ENCODE assay signal across 26 mouse cellular contexts in the genomic region with DNA sequence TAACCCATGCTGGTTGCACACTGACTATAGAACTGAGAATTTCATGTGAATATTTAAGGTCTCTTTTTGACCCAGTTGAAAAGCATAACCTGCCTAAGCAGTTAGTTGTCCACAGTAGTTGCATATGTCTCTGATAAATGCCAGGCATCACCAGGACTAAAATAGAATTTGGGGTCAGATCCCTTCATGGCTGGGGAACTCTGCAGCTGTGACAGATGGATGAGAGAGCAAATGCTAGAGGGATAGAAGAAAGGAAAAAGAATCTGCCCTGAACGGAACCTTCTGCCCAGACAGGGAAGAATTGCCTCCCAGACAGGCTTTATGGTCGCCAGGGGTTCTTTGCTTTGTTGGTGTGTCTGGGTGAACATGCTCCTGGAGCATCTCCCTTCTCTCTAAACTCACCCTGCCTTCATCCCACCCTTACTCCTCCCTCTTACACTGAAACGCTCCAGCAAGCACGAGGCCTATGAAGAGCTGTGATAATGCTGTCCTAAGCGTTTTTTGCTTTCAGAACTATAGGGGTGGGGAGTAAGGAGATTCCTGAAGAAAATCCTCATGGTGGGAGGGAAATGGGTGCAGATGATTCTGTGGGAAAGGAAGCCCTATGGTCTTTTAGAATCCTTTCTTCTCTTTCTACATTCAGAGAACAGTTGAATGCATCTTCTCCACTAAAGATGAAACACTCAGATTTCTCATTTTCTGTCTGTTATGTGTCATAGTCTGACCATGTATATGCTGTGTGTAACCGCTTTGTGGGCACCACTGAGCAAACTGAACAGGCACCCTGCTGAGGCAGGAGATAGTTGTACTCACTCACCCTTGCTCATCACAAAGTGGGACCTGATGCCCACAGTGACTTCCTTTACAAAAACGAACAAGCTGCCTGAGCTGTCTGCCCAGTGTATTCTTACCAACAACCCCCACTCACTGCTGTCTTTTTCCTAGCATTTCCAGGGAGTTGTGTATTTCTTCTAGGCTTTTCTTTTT.
DNase-seq lines count a peak whose midpoint lies in the region; ATAC-seq and TF ChIP-seq lines count a peak whose summit lies in the region.
"Had no signal": no experiment of that assay in that cellular context is flagged by ENCODE, and none has a peak within 500 bp of the region (broad histone marks: within the 10 kb centered on the region; RNA-seq: fewer than 3 reads in every experiment).

No protein-coding gene starts in this region.

- H3K9me3 ChIP-seq in intestine, embryonic 14.5 days (ENCODE audit: control insufficient read depth, low read length): no peaks in the 10 kb centered on the region; the same call in 1 of the 2 replicates
- H3K9me3 ChIP-seq in intestine, postnatal 0 days (ENCODE audit: control insufficient read depth): no peaks in the 10 kb centered on the region
- H3K9me3 ChIP-seq in limb, embryonic 14.5 days (ENCODE audit: control insufficient read depth, low read length): peaks cover 3% of the 10 kb centered on the region; the same call in 1 of the 2 replicates
- no peaks in the 10 kb centered on the region for H3K9me3 ChIP-seq in limb, embryonic 10.5 days (replicated peaks)
- no peaks in the 10 kb centered on the region for H3K9me3 ChIP-seq in ES-E14 (ENCODE audit: control insufficient read depth, insufficient read depth, low read depth, low read length)
- H3K9me3 ChIP-seq: embryonic facial prominence, embryonic 10.5 days; embryonic facial prominence, embryonic 15.5 days; hindbrain, embryonic 10.5 days had no signal

- no peaks in the 10 kb centered on the region for H3K27me3 ChIP-seq in intestine, embryonic 14.5 days (replicated peaks; ENCODE audit: control insufficient read depth, insufficient read depth, low read length)
- H3K27me3 ChIP-seq in intestine, postnatal 0 days (replicated peaks; ENCODE audit: control insufficient read depth, insufficient read depth, low read length): no peaks in the 10 kb centered on the region
- no peaks in the 10 kb centered on the region for H3K27me3 ChIP-seq in limb, embryonic 14.5 days (ENCODE audit: control insufficient read depth, insufficient read depth, low read length)
- H3K27me3 ChIP-seq in limb, embryonic 10.5 days (ENCODE audit: low read depth, poor library complexity, severe bottlenecking): no peaks in the 10 kb centered on the region
- H3K27me3 ChIP-seq: embryonic facial prominence, embryonic 15.5 days; forebrain, embryonic 12.5 days; heart, embryonic 13.5 days had no signal

- no peak for ATAC-seq in intestine, embryonic 14.5 days (replicated peaks; ENCODE audit: low FRiP score, low TSS enrichment, low read depth)
- no peak for ATAC-seq in intestine, postnatal 0 days
- peak; percentile 37; the same call in 1 of the 2 replicates for ATAC-seq in limb, embryonic 14.5 days (ENCODE audit: low FRiP score, low read depth)
- ATAC-seq: forebrain, postnatal 0 days had no signal

- DNase-seq in cerebellum, adult 11-12 months: peak; percentile 21
- DNase-seq in cerebellum, postnatal 14 days: no peak
- DNase-seq in intestine, embryonic 14.5 days (ENCODE audit: low spot score): no peak
- no peak for DNase-seq in limb, embryonic 14.5 days (ENCODE audit: low spot score)
- DNase-seq in limb, embryonic 10.5 days (ENCODE audit: low spot score): no peak
- DNase-seq in ES-E14 (ENCODE audit: low read depth, low spot score): no peak
- DNase-seq in right cerebral cortex, postnatal 25 days: no peak
- DNase-seq: adrenal gland, postnatal 36 days; forebrain, postnatal 0 days; heart, postnatal 10 days; kidney, adult 18-20 months; layer of hippocampus, postnatal 36 days; left cerebral cortex, postnatal 4 days; liver; lung, adult 2 months; lung, postnatal 10 days; spleen, adult 18-20 months; thymus, postnatal 14 days had no signal

- H3K9ac ChIP-seq in intestine, embryonic 14.5 days (ENCODE audit: low read length): no peak overlapping the region
- H3K9ac ChIP-seq in intestine, postnatal 0 days (ENCODE audit: low read depth, low read length): no peak overlapping the region
- no peak overlapping the region for H3K9ac ChIP-seq in limb, embryonic 14.5 days (ENCODE audit: low read depth, low read length, severe bottlenecking)
- H3K9ac ChIP-seq in ES-E14 (ENCODE audit: insufficient read depth, low read depth, low read length, poor library complexity, severe bottlenecking): no peak overlapping the region
- H3K9ac ChIP-seq: embryonic facial prominence, embryonic 15.5 days; forebrain, embryonic 12.5 days; forebrain, postnatal 0 days; heart, embryonic 13.5 days; liver, embryonic 14.5 days had no signal

- no peak overlapping the region for H3K4me2 ChIP-seq in intestine, embryonic 14.5 days (ENCODE audit: low read length)
- H3K4me2 ChIP-seq in intestine, postnatal 0 days (replicated peaks; ENCODE audit: low read depth): no peak overlapping the region
- H3K4me2 ChIP-seq in limb, embryonic 14.5 days (replicated peaks; ENCODE audit: low read depth, low read length, severe bottlenecking): no peak overlapping the region
- H3K4me2 ChIP-seq: embryonic facial prominence, embryonic 15.5 days; forebrain, embryonic 12.5 days; heart, embryonic 13.5 days; midbrain, embryonic 11.5 days had no signal

- peaks cover 10% of the 10 kb centered on the region for H3K4me1 ChIP-seq in intestine, embryonic 14.5 days (replicated peaks; ENCODE audit: control insufficient read depth, insufficient read depth, low read length)
- no peaks in the 10 kb centered on the region for H3K4me1 ChIP-seq in intestine, postnatal 0 days (replicated peaks; ENCODE audit: control insufficient read depth, insufficient read depth, low read length)
- H3K4me1 ChIP-seq in limb, embryonic 14.5 days (ENCODE audit: control insufficient read depth, insufficient read depth, low read length): no peaks in the 10 kb centered on the region
- no peaks in the 10 kb centered on the region for H3K4me1 ChIP-seq in limb, embryonic 10.5 days
- no peaks in the 10 kb centered on the region for H3K4me1 ChIP-seq in ES-E14 (ENCODE audit: control insufficient read depth in 2 of 2, insufficient read depth in 2 of 2, low read length in 2 of 2, poor library complexity in 1 of 2)
- H3K4me1 ChIP-seq: embryonic facial prominence, embryonic 10.5 days; embryonic facial prominence, embryonic 15.5 days; forebrain, embryonic 12.5 days; hindbrain, embryonic 10.5 days had no signal

- no peak for TF ChIP-seq POLR2A in limb, embryonic 14.5 days (IDR thresholded peaks at IDR 0.05; ENCODE audit: borderline replicate concordance, extremely low read depth, insufficient read depth, insufficient read length)

- in situ Hi-C loops in ES-E14 (cut with MboI; ENCODE audit: low sequenced_read_pairs in 2 of 2, unreplicated experiment in 2 of 2): no loop called here

- H3K36me3 ChIP-seq in intestine, embryonic 14.5 days (ENCODE audit: control insufficient read depth, insufficient read depth, low read length): no peaks in the 10 kb centered on the region
- H3K36me3 ChIP-seq in intestine, postnatal 0 days (ENCODE audit: control insufficient read depth, insufficient read depth): no peaks in the 10 kb centered on the region
- no peaks in the 10 kb centered on the region for H3K36me3 ChIP-seq in limb, embryonic 14.5 days (ENCODE audit: control insufficient read depth, insufficient read depth, low read length)
- no peaks in the 10 kb centered on the region for H3K36me3 ChIP-seq in limb, embryonic 10.5 days
- H3K36me3 ChIP-seq in ES-E14 (ENCODE audit: control insufficient read depth, insufficient read depth, low read length, poor library complexity, severe bottlenecking): no peaks in the 10 kb centered on the region
- H3K36me3 ChIP-seq: embryonic facial prominence, embryonic 10.5 days; embryonic facial prominence, embryonic 15.5 days; forebrain, embryonic 12.5 days; heart, embryonic 13.5 days; hindbrain, embryonic 10.5 days had no signal

- WGBS in intestine, embryonic 14.5 days: 41% methylated on average over 7 of the region's 7 CpGs
- WGBS in intestine, postnatal 0 days: 57% methylated on average over 7 of the region's 7 CpGs
- 65% methylated on average over 7 of the region's 7 CpGs for WGBS in limb, embryonic 14.5 days
- 73% methylated on average over 7 of the region's 7 CpGs for WGBS in limb, embryonic 10.5 days

- H3K27ac ChIP-seq in intestine, embryonic 14.5 days (ENCODE audit: low read depth): peak overlapping the region; percentile 38
- no peak overlapping the region for H3K27ac ChIP-seq in intestine, postnatal 0 days (ENCODE audit: low read depth, low read length)
- H3K27ac ChIP-seq in limb, embryonic 14.5 days (replicated peaks; ENCODE audit: low read depth, low read length): no peak overlapping the region
- H3K27ac ChIP-seq in limb, embryonic 10.5 days: no peak overlapping the region
- H3K27ac ChIP-seq in ES-E14 (ENCODE audit: insufficient read depth, low read depth, low read length, poor library complexity, severe bottlenecking): no peak overlapping the region
- H3K27ac ChIP-seq: embryonic facial prominence, embryonic 10.5 days; embryonic facial prominence, embryonic 15.5 days; forebrain, embryonic 12.5 days; heart, embryonic 13.5 days; hindbrain, embryonic 10.5 days; liver, embryonic 14.5 days had no signal

- no peak for TF ChIP-seq CTCF in intestine, postnatal 0 days (IDR thresholded peaks at IDR 0.05; ENCODE audit: low read depth)

- H3K4me3 ChIP-seq in intestine, embryonic 14.5 days (ENCODE audit: low read depth, low read length): no peak overlapping the region
- H3K4me3 ChIP-seq in intestine, postnatal 0 days (ENCODE audit: low read depth, low read length): no peak overlapping the region
- no peak overlapping the region for H3K4me3 ChIP-seq in limb, embryonic 14.5 days (replicated peaks; ENCODE audit: low read length)
- H3K4me3 ChIP-seq in limb, embryonic 10.5 days: no peak overlapping the region
- H3K4me3 ChIP-seq in ES-E14 (ENCODE audit: insufficient read depth in 1 of 2, low read depth in 1 of 2, low read length in 2 of 2, poor library complexity in 1 of 2, severe bottlenecking in 1 of 2): no peak overlapping the region
- H3K4me3 ChIP-seq: embryonic facial prominence, embryonic 10.5 days; embryonic facial prominence, embryonic 15.5 days; forebrain, embryonic 12.5 days; heart, embryonic 13.5 days; hindbrain, embryonic 10.5 days had no signal

TF ChIP-seq in ES-E14, 5 proteins besides CTCF, POLR2A, EP300 and RAD21:
- TF ChIP-seq MAFK (IDR thresholded peaks at IDR 0.05; ENCODE audit: insufficient read depth, low read depth, low read length) (peak; percentile 39; the same call in 1 of the 2 replicates), CHD2 (IDR thresholded peaks at IDR 0.05; ENCODE audit: low read depth, low read length) (no peak)
